Mouse (Mus musculus) MEL (cell line): Measurements from ENCODE around the gene Hvcn1. TPM values are rescaled to one million over a fixed set of nuclear protein-coding genes. Genes with fewer than 3 reads are reported as not detected.

Experiments
- DNase-seq: peaks from one replicate; pipeline ENCODE4 v3.0.0; 2011; ENCODE audit warnings: low read depth, low spot score
- H3K27ac ChIP-seq: 2 replicates; pipeline ENCODE4 v1.5.1; 2012; ENCODE audit warnings: low read depth, mild to moderate bottlenecking, control low read depth, low read length, moderate library complexity; ENCODE audit not compliant: control insufficient read depth
- H3K27me3 ChIP-seq, 2 experiments: fragments of 150-350 bp in 1 of 2; sonication (generic) in 1 of 2; 2 replicates each; pipeline ENCODE4 v1.6.1; 2012; ENCODE audit warnings: low read length in 2 of 2, mild to moderate bottlenecking in 2 of 2, improper control_type of control experiment in 1 of 2, moderate library complexity in 1 of 2; ENCODE audit not compliant: insufficient read depth in 2 of 2, control insufficient read depth in 1 of 2
- H3K36me3 ChIP-seq, 2 experiments: 2 replicates each; pipeline ENCODE4 v1.6.1; 2012 to 2014; ENCODE audit warnings: low read length in 2 of 2, improper control_type of control experiment in 1 of 2, inconsistent platforms in 1 of 2, mild to moderate bottlenecking in 1 of 2; ENCODE audit not compliant: insufficient read depth in 2 of 2, control insufficient read depth in 1 of 2
- H3K4me1 ChIP-seq, 2 experiments: fragments of 150-350 bp in 1 of 2; sonication (generic) in 1 of 2; 2 replicates each; pipeline ENCODE4 v1.6.1; 2012; ENCODE audit warnings: low read length in 2 of 2, improper control_type of control experiment in 1 of 2, mild to moderate bottlenecking in 1 of 2; ENCODE audit not compliant: insufficient read depth in 2 of 2, control insufficient read depth in 1 of 2
- H3K4me3 ChIP-seq, 2 experiments: fragments of 150-350 bp in 1 of 2; sonication (generic) in 1 of 2; 2 replicates each; pipeline ENCODE4 v1.5.1; 2012; ENCODE audit warnings: low read depth in 2 of 2, low read length in 2 of 2, mild to moderate bottlenecking in 2 of 2, moderate library complexity in 2 of 2, control low read depth in 1 of 2, improper control_type of control experiment in 1 of 2; ENCODE audit not compliant: control insufficient read depth in 1 of 2, insufficient read depth in 1 of 2
- H3K79me2 ChIP-seq: 2 replicates; pipeline ENCODE4 v1.6.1; 2012; ENCODE audit warnings: mild to moderate bottlenecking, low read length, moderate library complexity; ENCODE audit not compliant: control insufficient read depth, poor library complexity, insufficient read depth
- H3K9ac ChIP-seq: 2 replicates; pipeline ENCODE4 v1.6.1; 2012; ENCODE audit warnings: low read depth, mild to moderate bottlenecking, control low read depth, low read length, moderate library complexity; ENCODE audit not compliant: control insufficient read depth, poor library complexity, severe bottlenecking
- H3K9me3 ChIP-seq: fragments of 150-350 bp; sonication (generic); replicated peaks from 2 replicates; pipeline ENCODE4 v1.6.1; 2012; ENCODE audit warnings: mild to moderate bottlenecking, low read length, improper control_type of control experiment, moderate library complexity; ENCODE audit not compliant: insufficient read depth
- CHD1 ChIP-seq: IDR thresholded peaks from 2 replicates; pipeline ENCODE4 v1.6.1; 2012; ENCODE audit warnings: low read depth, mild to moderate bottlenecking, inconsistent platforms, low read length, improper control_type of control experiment
- ETS1 ChIP-seq: IDR thresholded peaks from 2 replicates; pipeline ENCODE4 v1.6.1; 2012; ENCODE audit warnings: low read depth, mild to moderate bottlenecking, inconsistent platforms, low read length, improper control_type of control experiment, moderate library complexity
- GABPA ChIP-seq: IDR thresholded peaks from 2 replicates; pipeline ENCODE4 v1.6.1; 2012; ENCODE audit warnings: low read depth, mild to moderate bottlenecking, inconsistent platforms, low read length, improper control_type of control experiment, moderate library complexity
- JUND ChIP-seq: IDR thresholded peaks from 2 replicates; pipeline ENCODE4 v1.6.1; 2011; ENCODE audit warnings: low read depth, mild to moderate bottlenecking, improper control_type of control experiment, low read length
- KAT2A ChIP-seq: conservative IDR thresholded peaks from 2 replicates; pipeline ENCODE4 v1.6.1; 2012; ENCODE audit warnings: low read depth, low read length, improper control_type of control experiment, inconsistent platforms
- MAFK ChIP-seq: IDR thresholded peaks from 2 replicates; pipeline ENCODE4 v1.6.1; 2011; ENCODE audit warnings: low read depth, mild to moderate bottlenecking, low read length, improper control_type of control experiment, borderline replicate concordance
- MAX ChIP-seq: IDR thresholded peaks from 2 replicates; pipeline ENCODE4 v1.6.1; 2011; ENCODE audit warnings: low read length, improper control_type of control experiment
- MEF2A ChIP-seq: IDR thresholded peaks from 2 replicates; pipeline ENCODE4 v1.6.1; 2014; ENCODE audit warnings: low read depth, mild to moderate bottlenecking, inconsistent platforms, low read length, improper control_type of control experiment; ENCODE audit not compliant: poor library complexity, insufficient replicate concordance, severe bottlenecking; ENCODE audit errors: extremely low read depth
- MYB ChIP-seq: IDR thresholded peaks from 2 replicates; pipeline ENCODE4 v1.6.1; 2011; ENCODE audit warnings: mild to moderate bottlenecking, low read depth, low read length, improper control_type of control experiment
- POLR2AphosphoS2 ChIP-seq: IDR thresholded peaks from 2 replicates; pipeline ENCODE4 v1.6.1; 2011; ENCODE audit warnings: low read length, improper control_type of control experiment
- POLR2AphosphoS5 ChIP-seq: IDR thresholded peaks from 2 replicates; pipeline ENCODE4 v1.6.1; 2012; ENCODE audit warnings: low read depth, borderline replicate concordance, mild to moderate bottlenecking, inconsistent platforms, low read length, moderate library complexity, mixed read lengths
- RCOR1 ChIP-seq: IDR thresholded peaks from 2 replicates; pipeline ENCODE4 v1.6.1; 2012; ENCODE audit warnings: low read depth, mild to moderate bottlenecking, inconsistent platforms, low read length, improper control_type of control experiment
- SMC3 ChIP-seq: IDR thresholded peaks from 2 replicates; pipeline ENCODE4 v1.6.1; 2011; ENCODE audit warnings: low read depth, low read length, improper control_type of control experiment
- TCF12 ChIP-seq: IDR thresholded peaks from 2 replicates; pipeline ENCODE4 v1.6.1; 2014; ENCODE audit warnings: low read depth, mild to moderate bottlenecking, inconsistent platforms, low read length, improper control_type of control experiment, moderate library complexity
- USF1 ChIP-seq: IDR thresholded peaks from 2 replicates; pipeline ENCODE4 v1.6.1; 2014; ENCODE audit warnings: low read depth, mild to moderate bottlenecking, inconsistent platforms, low read length, improper control_type of control experiment, moderate library complexity
- polyA plus RNA-seq, 2 experiments: library from polyadenylated mRNA; stranded (reverse) in 1 of 2; unstranded in 1 of 2; fragments of >175 nt in 1 of 2; fragments of >200 nt in 1 of 2; gene quantifications; 2 replicates each; pipeline versions ENCODE4 v1.2.1 to v1.2.4; 2012; ENCODE audit warnings: low replicate concordance in 2 of 2, low read depth in 1 of 2; ENCODE audit not compliant: insufficient read length in 2 of 2, insufficient read depth in 1 of 2, missing spikeins in 1 of 2
- total RNA-seq: library from RNA; depleted of rRNA; stranded (reverse); fragments of 300-350 nt; gene quantifications from 2 replicates; pipeline ENCODE4 v1.2.3, GENCODE M21; 2012

Hvcn1 gene
- total and polyA plus RNA-seq, 3 experiments, result 8.4 to 13.5 TPM; not detected in 1

GRCm38 (mm10) chr5:122235196-122235836 lies 28.7 kb downstream of the Hvcn1 start:
- no peak for DNase-seq
- TF ChIP-seq MAFK, result no peak
- no peak for TF ChIP-seq USF1
- TF ChIP-seq GABPA, result no peak
- no peaks in the 10 kb centered on the region for H3K4me1 ChIP-seq
- H3K27ac ChIP-seq, result no peak overlapping the region
- H3K9ac ChIP-seq, result no peak overlapping the region
- H3K27me3 ChIP-seq, result no peaks in the 10 kb centered on the region
- no peaks in the 10 kb centered on the region for H3K79me2 ChIP-seq
- H3K36me3 ChIP-seq, result no peaks in the 10 kb centered on the region
- no peaks in the 10 kb centered on the region for H3K9me3 ChIP-seq
- no peak overlapping the region for H3K4me3 ChIP-seq

- no peaks in the 10 kb centered on the region for H3K36me3 ChIP-seq
- no peak overlapping the region for H3K4me3 ChIP-seq
- H3K4me1 ChIP-seq, result no peaks in the 10 kb centered on the region
- no peak overlapping the region for H3K27ac ChIP-seq
- no peaks in the 10 kb centered on the region for H3K27me3 ChIP-seq
- H3K9ac ChIP-seq, result no peak overlapping the region
- TF ChIP-seq TCF12 (no peak), ETS1 (no peak), MAX (no peak), MEF2A (no peak), MYB (no peak), GABPA (no peak), RCOR1 (no peak), POLR2AphosphoS2 (no peak)
- DNase-seq, result no peak
- H3K9me3 ChIP-seq, result no peaks in the 10 kb centered on the region
- H3K79me2 ChIP-seq, result no peaks in the 10 kb centered on the region
Observed at GRCm38 (mm10) chr5:122237200-122237599, 30.6 kb downstream of the Hvcn1 start.

- Histone ChIP-seq H3K4me3 (no peak overlapping the region), H3K27ac (no peak overlapping the region), H3K36me3 (no peaks in the 10 kb centered on the region), H3K9ac (no peak overlapping the region), H3K9me3 (no peaks in the 10 kb centered on the region), H3K27me3 (no peaks in the 10 kb centered on the region), H3K4me1 (no peaks in the 10 kb centered on the region), H3K79me2 (no peaks in the 10 kb centered on the region)
- DNase-seq, result no peak
- TF ChIP-seq SMC3 (no peak), ETS1 (no peak), CHD1 (no peak), JUND (no peak), POLR2AphosphoS5 (no peak), KAT2A (no peak)
Observed at GRCm38 (mm10) chr5:122239618-122240017, 33.0 kb downstream of the Hvcn1 start.
